Mouse (Mus musculus) stomach, postnatal 0 days (tissue): Measurements from ENCODE around the gene Vinac1. TPM values are rescaled to one million over a fixed set of nuclear protein-coding genes. Genes with fewer than 3 reads are reported as not detected.

ENCODE experiments used
- ATAC-seq: fragments of 200-750 bp; cut with Nextera tagmentation; 2 replicates; pipeline ENCODE4 v1.8.0; 2017; ENCODE audit not compliant: low FRiP score, low TSS enrichment
- DNase-seq: peaks from one replicate; pipeline ENCODE4 v3.0.0-alpha.2; 2016; ENCODE audit warnings: low spot score
- H3K27ac ChIP-seq: fragments of 300-500 bp; sonication (generic); replicated peaks from 2 replicates; pipeline ENCODE4 v1.5.1; 2014; ENCODE audit warnings: mild to moderate bottlenecking, control low read depth
- H3K27me3 ChIP-seq: fragments of 300-500 bp; sonication (generic); 2 replicates; pipeline ENCODE4 v1.6.1; 2014; ENCODE audit warnings: low read length; ENCODE audit not compliant: control insufficient read depth, insufficient read depth
- H3K36me3 ChIP-seq: fragments of 300-500 bp; sonication (generic); 2 replicates; pipeline ENCODE4 v1.6.1; 2014; ENCODE audit warnings: low read length, mixed read lengths; ENCODE audit not compliant: control insufficient read depth, insufficient read depth
- H3K4me1 ChIP-seq: fragments of 300-500 bp; sonication (generic); replicated peaks from 2 replicates; pipeline ENCODE4 v1.6.1; 2014; ENCODE audit warnings: antibody characterized with exemption; ENCODE audit not compliant: control insufficient read depth, insufficient read depth
- H3K4me2 ChIP-seq: fragments of 300-500 bp; sonication (generic); replicated peaks from 2 replicates; pipeline ENCODE4 v1.6.1; 2014; ENCODE audit warnings: low read depth, mild to moderate bottlenecking, control low read depth, moderate library complexity
- H3K4me3 ChIP-seq: fragments of 300-500 bp; sonication (generic); 2 replicates; pipeline ENCODE4 v1.5.1; 2014; ENCODE audit warnings: low read depth, low read length, control low read depth
- H3K9ac ChIP-seq: fragments of 300-500 bp; sonication (generic); 2 replicates; pipeline ENCODE4 v1.6.1; 2014; ENCODE audit warnings: mild to moderate bottlenecking, low read length, control low read depth, mixed read lengths
- H3K9me3 ChIP-seq: fragments of 300-500 bp; sonication (generic); 2 replicates; pipeline ENCODE4 v1.6.1; 2016; ENCODE audit warnings: low read length; ENCODE audit not compliant: control insufficient read depth
- CTCF ChIP-seq: IDR thresholded peaks from 2 replicates; pipeline ENCODE4 v1.5.1; 2016; ENCODE audit warnings: antibody characterized with exemption, low read depth, mild to moderate bottlenecking, moderate library complexity
- EP300 ChIP-seq: optimal IDR thresholded peaks from 2 replicates; pipeline ENCODE3; 2016; ENCODE audit warnings: antibody characterized with exemption
- WGBS: fragments of 180-500 bp; shearing (Covaris S2); extraction: QIAGEN DNeasy Blood & Tissue Kit; methylation state at CpG from one replicate; pipeline ENCODE4 v1.1.7; 2014; 5-methylcytosine and 5-hydroxymethylcytosine counted together
- polyA plus RNA-seq: library from polyadenylated mRNA; unstranded; fragments of >200 nt; fragmentation: Nextera tagmentation; extraction: Ambion mirVana; gene quantifications from 2 replicates; pipeline ENCODE4 v1.2.1, GENCODE M21; 2015

Gene Vinac1
- polyA plus RNA-seq, 1 experiment from 2014 or later = 0.22 TPM

DNA sequence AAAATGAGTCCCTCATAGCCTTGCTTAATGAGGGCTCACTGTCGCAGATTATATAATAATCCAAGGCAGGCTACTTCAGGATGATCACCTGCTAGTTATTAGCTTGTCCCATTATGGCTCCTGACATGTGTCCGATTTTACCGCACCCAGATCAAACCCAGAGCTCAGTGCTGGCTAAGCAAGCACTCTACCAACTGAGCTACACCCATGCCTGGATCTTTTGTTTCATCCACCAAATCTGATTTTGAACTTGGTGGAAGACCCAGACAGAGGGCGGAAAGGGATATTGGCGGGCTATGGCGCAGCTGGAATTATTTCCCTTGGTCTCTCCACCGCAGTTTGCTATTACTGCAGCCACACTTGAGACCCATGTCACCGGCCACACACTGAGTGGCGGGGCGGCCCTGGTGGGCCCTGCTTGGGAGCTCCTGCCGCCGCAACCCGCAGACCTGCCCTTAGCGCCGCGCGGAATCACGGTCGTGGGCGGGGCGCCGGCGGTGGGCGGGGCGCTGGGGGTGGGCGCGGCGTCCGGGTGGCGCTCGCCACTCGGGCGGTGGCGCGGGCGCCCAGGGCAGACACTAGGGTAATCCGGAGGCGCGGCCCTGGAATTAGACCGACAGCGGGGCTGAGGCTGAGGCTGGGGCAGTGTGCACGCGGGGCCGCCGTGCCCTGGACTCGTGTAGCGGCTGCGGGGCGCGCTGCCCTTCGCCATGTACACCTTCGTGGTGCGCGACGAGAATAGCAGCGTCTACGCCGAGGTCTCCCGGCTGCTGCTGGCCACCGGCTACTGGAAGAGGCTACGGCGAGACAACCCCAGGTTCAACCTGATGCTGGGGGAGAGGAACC is 17.7 kb upstream of the Vinac1 start, which contains the start of gene Ttl:
TSS of gene Ttl (plus strand) at position 506 of the 846 bp plus-strand sequence.
- H3K4me3 ChIP-seq = peak within 1 kb of the TSS; percentile 83
- 3% methylated on average over 41 of the region's 62 CpGs for WGBS
- H3K36me3 ChIP-seq = no peaks in the 10 kb centered on the region
- no peaks in the 10 kb centered on the region for H3K27me3 ChIP-seq
- H3K9me3 ChIP-seq = no peaks in the 10 kb centered on the region
- peak within 1 kb of the TSS; percentile 78 for H3K9ac ChIP-seq
- no peak for TF ChIP-seq CTCF
- TF ChIP-seq EP300 = no peak
- peak within 1 kb of the TSS; percentile 82 for H3K27ac ChIP-seq
- ATAC-seq (peak; percentile 92), DNase-seq (peak; percentile 84)
- peak within 1 kb of the TSS; percentile 82 for H3K4me2 ChIP-seq
- no peaks in the 10 kb centered on the region for H3K4me1 ChIP-seq

DNA sequence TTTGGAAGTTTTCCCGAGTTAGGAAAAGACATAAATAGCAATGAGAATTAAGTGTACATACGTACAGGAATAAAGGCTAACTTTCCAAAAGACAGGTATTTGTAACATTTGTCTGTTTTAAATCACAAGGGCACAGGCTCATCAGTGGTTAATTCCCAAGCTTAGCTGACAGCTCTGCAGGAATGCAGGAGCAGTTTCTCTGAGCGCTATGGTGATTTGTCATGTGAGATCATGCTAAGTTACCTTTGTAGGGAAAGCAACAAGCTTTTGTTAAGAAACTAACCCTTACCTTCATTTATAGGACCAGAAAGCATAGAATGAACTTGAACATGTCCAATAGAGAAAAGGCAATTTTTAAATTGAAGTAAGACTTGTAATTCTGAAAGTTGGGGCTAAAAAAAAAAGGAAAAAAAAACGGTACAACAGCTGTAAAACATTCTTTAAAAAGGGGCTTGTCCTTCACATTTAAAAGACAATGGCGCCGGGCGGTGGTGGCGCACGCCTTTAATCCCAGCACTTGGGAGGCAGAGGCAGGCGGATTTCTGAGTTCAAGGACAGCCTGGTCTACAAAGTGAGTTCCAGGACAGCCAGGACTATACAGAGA is 13.6 kb upstream of the Vinac1 start:
- no peak overlapping the region for H3K9ac ChIP-seq
- no peaks in the 10 kb centered on the region for H3K36me3 ChIP-seq
- no peak for DNase-seq
- no peak overlapping the region for H3K27ac ChIP-seq
- 56% methylated on average over 10 of the region's 10 CpGs for WGBS
- H3K4me2 ChIP-seq = no peak overlapping the region
- no peak for ATAC-seq
- H3K4me1 ChIP-seq = no peaks in the 10 kb centered on the region
- H3K9me3 ChIP-seq = no peaks in the 10 kb centered on the region; the same call in 1 of the 2 replicates
- TF ChIP-seq CTCF (no peak), EP300 (no peak)
- H3K27me3 ChIP-seq = no peaks in the 10 kb centered on the region
- H3K4me3 ChIP-seq = no peak overlapping the region

DNA sequence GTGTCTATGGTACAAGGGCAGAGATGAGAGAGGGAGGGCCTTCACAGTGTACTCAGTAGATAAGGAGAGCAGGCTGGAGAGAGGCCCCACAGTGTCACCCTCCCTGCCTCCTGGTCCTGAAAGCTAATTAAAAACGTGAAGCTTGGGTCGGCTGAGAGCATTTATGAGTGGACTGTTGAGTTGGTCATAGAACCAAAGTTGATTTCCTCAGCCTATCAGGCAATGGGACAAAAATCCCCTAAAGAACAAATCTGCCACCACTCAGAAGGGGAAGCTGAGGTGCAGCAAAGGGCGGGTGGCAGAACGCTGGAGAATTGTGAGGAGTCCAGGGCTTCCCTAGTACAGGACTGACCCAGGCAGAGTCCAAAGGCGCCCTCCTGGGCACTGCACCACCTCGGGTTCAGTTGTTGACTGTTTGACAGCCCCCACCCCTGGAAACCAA is 10.0 kb upstream of the Vinac1 start:
- WGBS = 93% methylated on average over 6 of the region's 6 CpGs

DNA sequence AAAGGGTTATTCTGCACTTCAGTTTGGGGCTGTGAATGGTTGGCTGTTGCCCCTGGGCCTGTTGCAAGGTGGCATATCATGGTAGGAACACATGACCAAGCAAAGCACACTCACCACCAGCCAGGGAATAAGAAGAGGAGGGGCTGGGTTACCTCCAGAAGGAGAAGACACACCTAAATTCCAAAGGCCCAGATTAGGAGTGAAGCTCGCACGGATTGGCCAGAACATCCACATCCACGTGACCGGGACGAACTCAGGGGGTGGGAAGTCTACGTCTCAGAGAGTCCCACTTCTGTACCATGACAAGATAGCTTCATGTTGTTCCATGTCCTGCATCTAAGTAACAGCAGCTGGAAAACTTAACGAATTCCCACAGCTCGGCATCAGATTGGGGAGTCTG is 9.3 kb upstream of the Vinac1 start:
- Histone ChIP-seq H3K27ac (no peak overlapping the region), H3K9ac (no peak overlapping the region), H3K9me3 (no peaks in the 10 kb centered on the region; the same call in 1 of the 2 replicates), H3K36me3 (no peaks in the 10 kb centered on the region), H3K4me3 (no peak overlapping the region), H3K4me2 (no peak overlapping the region), H3K27me3 (no peaks in the 10 kb centered on the region), H3K4me1 (no peaks in the 10 kb centered on the region)
- no peak for ATAC-seq
- no peak for TF ChIP-seq EP300
- no peak for TF ChIP-seq CTCF
- no peak for DNase-seq
- 91% methylated on average over 8 of the region's 8 CpGs for WGBS

More for the DNA sequence above, 10.0 kb upstream of the Vinac1 start:
- H3K9ac ChIP-seq = no peak overlapping the region
- no peaks in the 10 kb centered on the region for H3K36me3 ChIP-seq
- TF ChIP-seq CTCF (no peak), EP300 (no peak)
- H3K4me3 ChIP-seq = no peak overlapping the region
- H3K9me3 ChIP-seq = no peaks in the 10 kb centered on the region; the same call in 1 of the 2 replicates
- no peak overlapping the region for H3K4me2 ChIP-seq
- no peak for ATAC-seq
- no peaks in the 10 kb centered on the region for H3K4me1 ChIP-seq
- DNase-seq = no peak
- no peaks in the 10 kb centered on the region for H3K27me3 ChIP-seq
- H3K27ac ChIP-seq = no peak overlapping the region

DNA sequence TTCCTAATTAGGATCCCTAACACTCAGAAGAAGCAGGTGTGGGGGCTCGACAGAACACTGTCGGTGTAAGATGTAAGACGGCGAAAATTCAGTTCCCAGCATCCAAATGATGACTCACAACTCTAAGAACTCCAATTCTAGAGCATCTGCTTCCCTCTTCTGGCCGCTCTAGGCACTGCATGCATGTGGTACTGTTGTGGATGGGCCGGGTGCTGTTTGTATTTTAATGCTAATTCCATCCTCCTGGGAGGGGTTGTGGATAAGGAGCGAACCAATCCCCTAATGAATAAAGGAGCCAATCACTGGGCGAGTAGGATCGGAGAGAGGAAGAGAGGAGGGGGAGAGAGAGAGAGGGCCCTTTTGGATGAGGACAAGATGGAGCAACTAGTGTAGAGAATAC is 8.6 kb upstream of the Vinac1 start:
- Histone ChIP-seq H3K9ac (no peak overlapping the region), H3K27me3 (no peaks in the 10 kb centered on the region), H3K27ac (no peak overlapping the region), H3K36me3 (no peaks in the 10 kb centered on the region), H3K4me2 (no peak overlapping the region), H3K9me3 (no peaks in the 10 kb centered on the region; the same call in 1 of the 2 replicates), H3K4me1 (no peaks in the 10 kb centered on the region), H3K4me3 (no peak overlapping the region)
- TF ChIP-seq EP300 = no peak
- TF ChIP-seq CTCF = peak; percentile 64
- WGBS = 61% methylated on average over 9 of the region's 9 CpGs
- DNase-seq (no peak), ATAC-seq (no peak)

DNA sequence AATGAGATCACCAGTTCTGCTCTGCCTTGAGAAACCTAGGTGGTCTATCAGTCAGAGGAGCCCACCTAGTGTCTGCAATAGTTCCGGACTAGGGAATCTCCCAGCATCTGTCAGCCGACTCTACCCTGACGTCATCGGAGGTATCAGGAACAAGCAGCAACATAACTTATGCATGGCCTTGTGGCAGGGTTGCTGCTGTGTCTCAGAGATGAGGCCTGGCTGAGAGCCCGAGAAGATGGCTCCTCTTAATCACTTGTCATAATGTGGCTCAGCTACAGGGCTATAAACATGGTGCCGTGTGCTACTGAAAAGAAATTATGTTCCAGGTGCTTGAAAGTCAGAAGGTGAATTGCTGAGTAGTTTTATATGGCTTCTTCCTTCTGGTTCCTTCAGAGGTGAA is 7.8 kb upstream of the Vinac1 start:
- no peak for ATAC-seq
- H3K4me1 ChIP-seq = no peaks in the 10 kb centered on the region
- TF ChIP-seq CTCF (no peak), EP300 (no peak)

More for the DNA sequence above, 7.8 kb upstream of the Vinac1 start:
- no peak overlapping the region for H3K9ac ChIP-seq
- WGBS = 82% methylated on average over 6 of the region's 6 CpGs
- no peaks in the 10 kb centered on the region; the same call in 1 of the 2 replicates for H3K9me3 ChIP-seq
- no peaks in the 10 kb centered on the region for H3K27me3 ChIP-seq
- H3K27ac ChIP-seq = no peak overlapping the region
- no peak overlapping the region for H3K4me2 ChIP-seq
- H3K36me3 ChIP-seq = no peaks in the 10 kb centered on the region
- DNase-seq = no peak
- no peak overlapping the region for H3K4me3 ChIP-seq
